Mouse (Mus musculus) kidney, adult 2 months (tissue): Measurements from ENCODE around the gene Styx.

ENCODE experiments used
- CTCF ChIP-seq: fragments of 200-500 bp; conservative IDR thresholded peaks from 2 replicates; pipeline ENCODE4 v1.5.1; 2011; ENCODE audit warnings: low read depth, mild to moderate bottlenecking, control low read depth, low read length, moderate library complexity, mixed read lengths; ENCODE audit not compliant: insufficient read depth, insufficient read length
- POLR2A ChIP-seq: fragments of 200-500 bp; IDR thresholded peaks from one replicate; pipeline ENCODE4 v1.6.1; 2011; ENCODE audit warnings: low read depth, low read length, control low read depth

- TF ChIP-seq POLR2A: no peak
- TF ChIP-seq CTCF: no peak
Observed at GRCm38 (mm10) chr14:45365196-45365587, 14.3 kb downstream of the Styx start.
